Mouse (Mus musculus) thymus, postnatal 4 days (tissue): ENCODE data around the gene Rpl15.
"Not testable (repeated sequence)": the region's sequence is repeated elsewhere in the genome, so short reads cannot be mapped to it uniquely, and the experiment has no call there.

Source experiments
- DNase-seq: peaks from one replicate; pipeline ENCODE4 v3.0.0; 2021

The Rpl15 gene

DNA sequence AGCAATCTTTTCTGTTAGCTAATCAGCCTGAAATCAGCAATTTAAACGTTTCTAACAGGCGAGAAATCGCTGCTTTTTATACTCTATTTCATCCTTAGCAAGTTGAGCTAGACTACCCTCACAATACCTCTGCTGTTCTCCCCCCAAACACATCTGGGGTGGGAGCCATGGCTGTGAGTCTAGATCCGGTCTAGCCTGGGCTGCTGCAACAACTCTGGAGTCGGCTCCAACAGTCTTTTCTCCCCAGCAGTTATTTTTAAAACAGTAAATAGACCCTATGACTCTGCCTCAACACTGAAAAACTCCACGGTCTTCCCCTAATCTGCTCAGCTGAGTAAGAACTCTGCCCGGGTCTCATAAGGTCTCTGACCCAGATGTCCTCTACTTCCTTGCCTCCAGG lies 31.1 kb downstream of the Rpl15 start:
- no peak for DNase-seq

DNA sequence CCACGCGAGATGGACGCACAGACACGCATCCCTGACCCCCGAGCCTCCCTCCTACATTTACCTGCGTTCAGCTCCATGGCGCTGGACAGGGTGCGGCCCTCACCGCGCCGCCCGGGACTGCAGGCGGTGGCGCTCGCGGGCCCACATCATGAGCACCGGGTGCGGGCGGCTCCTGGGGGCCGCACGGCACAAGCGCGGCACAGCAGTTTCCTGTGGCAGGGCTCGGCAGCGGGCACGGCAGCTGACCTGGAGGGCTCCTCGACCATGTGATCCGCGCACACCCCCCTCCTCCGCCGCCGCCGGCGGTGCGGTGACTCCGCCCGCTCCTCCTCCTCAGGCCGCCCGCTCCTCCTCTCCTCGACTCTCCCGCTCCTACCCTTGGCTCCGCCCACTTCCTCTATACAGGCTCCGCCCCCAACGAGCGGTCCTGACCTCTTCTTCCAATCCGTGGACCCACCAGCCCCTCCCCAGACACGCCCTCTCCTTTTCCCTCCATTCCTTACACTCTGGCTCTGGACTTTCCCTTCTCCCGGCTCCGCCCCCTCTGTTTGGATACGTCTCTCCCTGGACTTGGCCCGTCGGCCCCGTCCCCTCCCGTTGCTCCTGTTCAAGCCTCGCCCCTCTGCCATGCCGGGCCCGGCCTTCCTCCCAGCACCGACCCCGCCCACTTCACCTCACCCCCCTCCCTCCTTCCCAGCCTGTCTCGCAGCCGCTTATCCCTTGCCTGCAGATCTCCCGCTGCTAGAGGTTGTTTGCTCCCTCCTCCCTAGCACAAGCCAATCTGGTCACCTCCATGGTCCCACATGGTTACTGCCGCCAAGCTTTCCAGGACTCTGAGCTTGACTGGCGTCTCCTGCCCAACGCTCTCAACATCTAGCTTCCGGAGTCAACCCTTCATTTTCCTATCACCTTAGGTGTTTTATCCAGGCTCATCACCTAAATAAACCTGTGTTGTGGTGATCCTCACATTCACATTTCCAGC lies 32.1 kb downstream of the Rpl15 start, which contains the start of gene Nr1d2:
Nr1d2 (minus strand) TSS at position 378 of the 982 bp plus-strand sequence.
- DNase-seq: peak; percentile 97

DNA sequence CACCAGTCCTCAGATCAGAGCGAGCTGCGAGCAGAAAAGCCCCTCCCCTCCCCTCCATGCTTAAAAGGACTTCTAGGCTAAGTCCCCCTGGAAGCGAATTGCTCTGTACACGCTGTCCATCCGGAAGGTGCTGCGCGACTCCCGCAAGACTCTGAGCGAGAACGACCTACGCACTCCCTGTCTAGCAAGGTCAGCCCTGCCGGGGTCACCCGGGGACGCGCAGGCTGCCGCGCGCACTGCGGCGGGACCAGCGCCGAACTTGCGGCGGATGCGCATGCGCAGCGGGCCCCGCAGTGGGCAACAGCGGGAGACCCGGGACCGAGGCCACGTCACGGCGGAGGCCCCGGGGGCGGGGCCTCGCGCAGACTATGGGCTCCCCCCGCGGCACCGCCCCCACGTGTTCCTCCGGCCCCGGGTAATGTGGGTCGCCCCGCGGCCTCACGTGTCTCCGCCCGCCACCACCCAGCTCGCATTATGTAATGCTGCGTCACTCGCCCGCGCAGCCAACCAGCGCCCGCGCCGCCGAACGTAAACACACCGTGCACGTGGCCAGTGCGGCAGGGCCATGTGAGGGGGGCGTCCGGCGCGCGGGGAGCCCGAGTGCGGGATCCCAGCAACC lies 33.0 kb downstream of the Rpl15 start:
- peak; percentile 96 for DNase-seq

DNA sequence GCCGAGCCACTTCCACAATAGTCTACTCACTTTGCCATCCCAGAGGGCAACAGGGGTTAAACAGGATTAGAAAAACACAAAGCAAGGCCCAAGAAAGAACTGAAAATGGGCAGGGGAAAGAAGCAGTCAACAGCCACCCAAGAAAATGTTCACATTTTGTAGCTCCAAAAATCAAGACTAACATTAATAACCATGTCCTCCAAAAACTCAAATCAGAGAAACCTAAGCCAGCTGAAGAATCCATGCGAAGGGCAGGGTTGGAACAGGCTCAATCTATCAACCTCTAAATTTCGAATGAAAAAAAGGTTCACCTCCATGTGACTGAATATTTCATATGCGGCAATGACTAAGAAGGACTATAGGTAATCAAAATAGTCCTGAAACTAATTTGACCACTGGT lies 33.8 kb downstream of the Rpl15 start:
- DNase-seq: no peak

DNA sequence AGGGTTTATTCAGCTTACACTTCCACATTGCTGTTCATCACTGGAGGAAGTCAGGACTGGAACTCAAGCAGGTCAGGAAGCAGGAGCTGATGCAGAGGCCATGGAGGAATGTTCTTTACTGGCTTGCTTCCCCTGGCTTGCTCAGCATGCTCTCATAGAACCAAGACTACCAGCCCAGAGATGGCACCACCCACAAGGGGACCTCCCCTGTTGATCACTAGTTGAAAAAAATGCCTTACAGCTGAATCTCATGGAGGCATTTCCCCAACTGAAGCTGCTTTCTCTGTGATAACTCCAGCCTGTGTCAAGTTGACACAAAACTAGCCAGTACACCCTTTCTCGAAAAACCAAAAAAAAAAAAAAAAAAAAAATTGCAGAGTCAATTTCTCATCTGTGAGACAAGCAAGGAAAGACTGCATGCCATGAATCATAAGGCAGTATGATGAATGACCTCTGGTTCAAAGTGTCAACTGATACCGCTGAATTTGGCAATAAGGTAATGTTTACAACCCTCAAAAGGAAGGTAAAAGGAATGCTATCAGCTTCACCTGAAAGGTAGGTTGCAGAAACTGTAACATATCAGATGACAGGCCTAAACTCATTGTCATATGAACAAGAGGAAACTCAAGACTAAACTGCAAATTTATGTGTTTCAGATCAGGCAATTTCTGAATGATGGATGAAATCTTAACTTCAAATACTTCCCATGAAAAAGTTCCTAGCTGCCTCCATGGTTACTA lies 34.5 kb downstream of the Rpl15 start:
- not testable (repeated sequence) for DNase-seq

DNA sequence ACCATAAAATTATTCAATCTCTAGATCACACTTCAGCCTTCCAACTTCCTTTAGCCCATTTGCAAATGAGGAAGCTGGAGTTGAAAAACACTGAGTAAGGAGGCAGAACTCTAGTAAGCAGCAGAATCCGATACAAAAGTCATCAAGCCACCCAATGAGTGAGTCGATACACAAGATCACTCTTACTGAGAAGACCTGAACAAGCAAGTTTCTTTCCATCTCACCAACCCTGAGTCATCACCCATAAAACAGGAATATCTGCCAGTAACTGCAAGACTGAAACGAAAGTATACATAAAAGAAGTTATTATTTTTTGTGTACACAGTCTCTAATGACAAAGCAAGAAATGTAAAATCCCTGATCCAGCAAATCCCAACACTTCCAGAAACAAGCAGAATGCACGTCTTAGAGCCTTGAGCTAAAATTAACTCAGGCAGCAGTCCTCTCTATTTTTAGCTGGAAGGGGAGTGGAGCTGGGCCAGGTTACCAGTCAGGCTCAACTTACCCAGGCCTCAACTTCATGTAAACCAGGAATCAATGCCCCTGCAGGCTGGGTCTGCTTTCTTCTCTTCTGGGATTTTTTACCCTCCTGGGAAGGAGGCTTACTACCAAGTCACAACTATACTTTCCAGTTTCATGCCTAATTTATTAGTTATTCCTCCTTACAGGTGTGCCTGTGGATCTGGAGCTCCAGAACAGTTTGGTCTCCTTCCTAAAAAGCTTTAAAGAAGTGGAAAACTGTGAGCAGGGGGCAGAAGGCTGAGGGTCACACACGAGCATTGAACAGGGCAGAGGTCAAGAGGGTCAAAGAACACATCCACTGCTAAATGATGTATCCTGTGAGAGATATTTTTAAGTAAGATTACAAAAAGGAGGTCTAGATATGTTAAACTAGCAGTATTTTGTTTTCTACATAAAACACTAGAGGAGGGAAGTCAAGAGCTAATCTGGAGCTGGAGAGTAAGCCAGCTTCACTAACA lies 36.9 kb downstream of the Rpl15 start:
- DNase-seq: no peak

DNA sequence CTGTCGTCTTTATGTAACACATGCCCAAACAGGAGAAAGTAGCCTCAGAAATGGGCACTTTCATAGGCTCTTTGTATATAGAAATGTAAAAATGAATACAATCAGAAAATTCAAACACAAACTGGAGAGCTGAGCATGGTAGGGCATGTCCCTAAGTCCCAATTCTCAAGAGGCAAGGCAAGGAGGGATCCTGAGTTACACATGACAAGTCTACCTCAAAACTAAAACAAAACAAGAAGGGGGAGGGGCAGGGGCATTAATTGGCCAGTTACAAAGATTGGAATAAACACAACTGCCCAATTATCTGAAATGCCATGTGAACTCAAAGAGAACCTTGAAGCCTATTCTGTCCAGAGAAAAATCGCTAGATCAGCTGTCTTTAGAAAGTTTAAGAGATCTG lies 38.1 kb downstream of the Rpl15 start:
- no peak for DNase-seq

DNA sequence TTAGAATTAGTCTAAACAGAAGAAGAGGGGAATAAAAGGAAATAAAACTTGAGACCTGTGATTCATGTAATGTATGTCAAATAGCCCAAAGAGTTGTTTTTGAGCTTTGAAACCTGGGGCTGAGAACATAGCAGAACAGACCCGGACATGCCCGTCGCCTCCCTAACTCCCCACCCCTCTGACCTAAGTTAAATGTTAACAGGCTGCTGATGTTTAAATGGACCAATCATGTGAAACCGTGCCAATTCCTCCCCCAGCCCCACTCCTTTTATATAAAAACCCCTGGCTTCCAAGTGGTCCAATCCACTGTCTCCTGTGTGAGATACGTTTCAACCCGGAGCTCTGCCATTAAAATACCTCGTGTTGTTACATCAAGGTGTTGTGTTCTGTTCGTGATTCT lies 39.3 kb downstream of the Rpl15 start:
- DNase-seq: not testable (repeated sequence)

DNA sequence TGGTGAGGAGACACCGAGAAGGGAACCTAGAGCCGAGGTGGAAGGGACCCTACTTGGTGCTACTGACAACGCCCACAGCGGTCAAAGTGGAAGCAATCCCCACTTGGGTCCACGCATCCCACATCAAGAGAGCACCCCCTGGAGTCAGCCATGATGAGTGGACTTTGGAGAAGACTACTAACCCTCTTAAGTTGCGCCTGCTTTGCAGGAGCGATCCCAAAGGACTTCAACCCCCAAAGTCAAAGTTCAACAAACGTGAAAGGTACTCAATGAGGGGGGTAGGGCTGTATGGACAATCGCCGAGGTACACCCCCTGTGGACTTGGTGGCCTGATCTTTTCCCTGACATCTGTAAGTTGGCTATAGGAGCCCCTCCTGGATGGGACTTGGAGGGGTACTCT lies 41.4 kb downstream of the Rpl15 start:
- DNase-seq: not testable (repeated sequence)

DNA sequence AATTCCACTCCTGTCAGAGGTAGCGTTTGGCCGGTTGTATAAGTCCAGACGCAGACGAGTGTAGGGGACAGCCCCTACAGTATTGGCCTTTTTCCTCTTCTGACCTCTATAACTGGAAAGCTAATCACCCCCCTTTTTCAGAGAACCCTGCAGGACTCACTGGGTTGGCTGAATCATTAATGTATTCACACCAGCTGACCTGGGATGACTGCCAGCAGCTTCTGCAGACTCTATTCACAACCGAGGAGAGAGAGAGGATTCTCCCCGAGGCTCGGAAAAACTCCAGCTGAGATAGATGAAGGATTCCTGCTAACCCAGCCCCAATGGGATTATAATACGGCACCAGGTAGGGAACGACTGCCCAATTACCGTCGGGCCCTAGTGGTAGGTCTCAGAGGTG lies 45.0 kb downstream of the Rpl15 start:
- DNase-seq: not testable (repeated sequence)

DNA sequence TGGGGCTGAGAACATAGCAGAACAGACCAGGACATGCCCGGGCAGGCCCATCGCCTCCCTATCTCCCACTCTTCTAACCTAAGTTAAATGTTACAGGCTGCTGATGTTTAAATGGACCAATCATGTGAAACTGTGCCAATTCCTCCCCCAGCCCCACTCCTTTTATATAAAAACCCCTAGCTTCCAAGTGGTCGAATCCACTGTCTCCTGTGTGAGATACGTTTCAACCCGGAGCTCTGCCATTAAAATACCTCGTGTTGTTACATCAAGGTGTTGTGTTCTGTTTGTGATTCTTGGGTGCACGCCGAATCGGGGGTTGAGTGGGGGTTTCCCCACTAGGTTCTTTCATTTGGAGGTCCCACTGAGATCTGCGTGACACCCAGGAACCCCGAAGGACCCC lies 45.8 kb downstream of the Rpl15 start:
- DNase-seq: not testable (repeated sequence)

DNA sequence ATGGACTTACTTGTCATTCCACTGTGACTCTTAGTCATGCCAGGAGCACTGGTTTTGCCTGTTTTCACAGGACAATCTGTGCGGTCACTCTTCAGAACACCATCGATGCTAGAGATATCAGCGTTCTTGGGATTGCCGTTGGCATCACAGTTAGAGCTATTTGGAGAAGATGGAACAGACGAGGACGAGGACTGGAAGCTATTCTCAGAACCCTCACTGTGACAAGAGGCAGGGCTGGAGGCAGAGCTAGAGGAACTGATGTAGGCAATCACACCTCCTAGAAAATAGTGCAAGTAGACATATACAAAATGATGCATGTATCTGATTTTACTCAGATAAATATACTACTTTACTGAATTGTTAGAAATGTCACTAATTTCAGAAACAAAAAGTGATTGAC lies 49.2 kb downstream of the Rpl15 start:
- no peak for DNase-seq
